Mouse (Mus musculus): Measurements from ENCODE around the gene Pde6g.

The Pde6g gene

GRCm38 (mm10) chr11:120467051-120467735 lies 13.9 kb upstream of the Pde6g start, which contains the start of gene Arl16:
Arl16 (minus strand) TSS chr11:120467607.
- DNase-seq (ENCODE audit: low read depth, low spot score), result peak; percentile 99

- no peak for DNase-seq (ENCODE audit: low read depth, low spot score)
These were observed 12.2 kb upstream of the Pde6g start for GRCm38 (mm10) chr11:120465521-120465920.

GRCm38 (mm10) chr11:120464365-120464764 lies 11.1 kb upstream of the Pde6g start:
- DNase-seq (ENCODE audit: low read depth, low spot score), result no peak

GRCm38 (mm10) chr11:120463536-120463935 lies 10.2 kb upstream of the Pde6g start:
- no peak for DNase-seq (ENCODE audit: low read depth, low spot score)

GRCm38 (mm10) chr11:120458847-120459597 lies 5.7 kb upstream of the Pde6g start:
- no peak for DNase-seq (ENCODE audit: low read depth, low spot score)

- peak; percentile 56 for DNase-seq (ENCODE audit: low read depth, low spot score)
These were observed 4.8 kb upstream of the Pde6g start, which contains the start of the genes Oxld1 and Ccdc137 for GRCm38 (mm10) chr11:120457772-120458751. Oxld1 (minus strand) TSS chr11:120458068. Ccdc137 (plus strand) TSS chr11:120458115.

- no peak for DNase-seq (ENCODE audit: low read depth, low spot score)
These were observed 4.1 kb upstream of the Pde6g start for GRCm38 (mm10) chr11:120457370-120457769.

GRCm38 (mm10) chr11:120455413-120455812 lies 2.1 kb upstream of the Pde6g start:
- no peak for DNase-seq (ENCODE audit: low read depth, low spot score)

- DNase-seq (ENCODE audit: low read depth, low spot score), result no peak
These were observed 1.7 kb upstream of the Pde6g start for GRCm38 (mm10) chr11:120454965-120455364.

GRCm38 (mm10) chr11:120452246-120452645 lies 1.1 kb downstream of the Pde6g start:
- DNase-seq (ENCODE audit: low read depth, low spot score), result no peak

- DNase-seq (ENCODE audit: low read depth, low spot score), result no peak
These were observed 6.1 kb downstream of the Pde6g start for GRCm38 (mm10) chr11:120447179-120447578.

- no peak for DNase-seq (ENCODE audit: low read depth, low spot score)
These were observed 7.8 kb downstream of the Pde6g start for GRCm38 (mm10) chr11:120445475-120445874.

- no peak for DNase-seq (ENCODE audit: low read depth, low spot score)
These were observed 9.2 kb downstream of the Pde6g start for GRCm38 (mm10) chr11:120444106-120444505.

- DNase-seq (ENCODE audit: low read depth, low spot score), result no peak
These were observed 10.5 kb downstream of the Pde6g start for GRCm38 (mm10) chr11:120442765-120443280.

GRCm38 (mm10) chr11:120442344-120442743 lies 11.0 kb downstream of the Pde6g start, which contains the start of gene Tspan10:
Tspan10 (plus strand) TSS chr11:120442644.
- no peak for DNase-seq (ENCODE audit: low read depth, low spot score)

- DNase-seq (ENCODE audit: low read depth, low spot score), result no peak
These were observed 15.4 kb downstream of the Pde6g start for GRCm38 (mm10) chr11:120437857-120438385.

- no peak for DNase-seq (ENCODE audit: low read depth, low spot score)
These were observed 16.0 kb downstream of the Pde6g start, which contains the start of gene Nploc4 for GRCm38 (mm10) chr11:120437152-120437856. Nploc4 (minus strand) TSS chr11:120437708.

GRCm38 (mm10) chr11:120426727-120427126 lies 26.6 kb downstream of the Pde6g start:
- no peak for DNase-seq (ENCODE audit: low read depth, low spot score)

- peak; percentile 12 for DNase-seq (ENCODE audit: low read depth, low spot score)
These were observed 29.6 kb downstream of the Pde6g start for GRCm38 (mm10) chr11:120423569-120424295.
